Mouse (Mus musculus) heart, adult 9 months (tissue): ENCODE results near the gene Flvcr2.

Experiments used
- DNase-seq, 2 experiments: peaks; one replicate each; pipeline ENCODE4 v3.0.0; 2022; ENCODE audit warnings: low spot score in 2 of 2

Flvcr2 gene

GRCm38 (mm10) chr12:85729945-85730290, 16.4 kb upstream of the Flvcr2 start:
- DNase-seq, result no peak

- no peak for DNase-seq
These were observed 10.1 kb upstream of the Flvcr2 start for GRCm38 (mm10) chr12:85736203-85736602.

- DNase-seq, result no peak
These were observed 9.4 kb upstream of the Flvcr2 start for GRCm38 (mm10) chr12:85736960-85737359.

- no peak for DNase-seq
These were observed 419 bp downstream of the Flvcr2 start for GRCm38 (mm10) chr12:85746696-85747219.

GRCm38 (mm10) chr12:85747343-85747742, 1.0 kb downstream of the Flvcr2 start:
- no peak for DNase-seq

GRCm38 (mm10) chr12:85749861-85750260, 3.5 kb downstream of the Flvcr2 start:
- no peak for DNase-seq

- DNase-seq, result no peak
These were observed 5.8 kb downstream of the Flvcr2 start for GRCm38 (mm10) chr12:85752116-85752515.

- DNase-seq, result no peak
These were observed 6.9 kb downstream of the Flvcr2 start for GRCm38 (mm10) chr12:85753223-85753622.

GRCm38 (mm10) chr12:85754611-85755265, 8.4 kb downstream of the Flvcr2 start:
- DNase-seq, result no peak

GRCm38 (mm10) chr12:85756455-85756854, 10.1 kb downstream of the Flvcr2 start:
- no peak for DNase-seq

- DNase-seq, result peak; percentile 9 to 21
These were observed 10.7 kb downstream of the Flvcr2 start for GRCm38 (mm10) chr12:85757074-85757473.

GRCm38 (mm10) chr12:85758741-85759140, 12.4 kb downstream of the Flvcr2 start:
- no peak for DNase-seq

- peak in 1 of 2 experiments; percentile 28 for DNase-seq
These were observed 15.1 kb downstream of the Flvcr2 start for GRCm38 (mm10) chr12:85761471-85761870.

GRCm38 (mm10) chr12:85764686-85765085, 18.3 kb downstream of the Flvcr2 start:
- DNase-seq, result no peak

GRCm38 (mm10) chr12:85766287-85766686, 19.9 kb downstream of the Flvcr2 start:
- DNase-seq, result no peak

GRCm38 (mm10) chr12:85767750-85768149, 21.4 kb downstream of the Flvcr2 start:
- no peak for DNase-seq

GRCm38 (mm10) chr12:85771356-85771755, 25.0 kb downstream of the Flvcr2 start:
- DNase-seq, result peak in 1 of 2 experiments; percentile 30

GRCm38 (mm10) chr12:85778962-85779361, 32.6 kb downstream of the Flvcr2 start:
- no peak for DNase-seq

- no peak for DNase-seq
These were observed 33.4 kb downstream of the Flvcr2 start for GRCm38 (mm10) chr12:85779707-85780106.

- DNase-seq, result no peak
These were observed 35.3 kb downstream of the Flvcr2 start for GRCm38 (mm10) chr12:85781606-85782005.

- DNase-seq, result peak; percentile 31 to 57
These were observed 38.8 kb downstream of the Flvcr2 start for GRCm38 (mm10) chr12:85784916-85785815.

GRCm38 (mm10) chr12:85792158-85792557, 45.8 kb downstream of the Flvcr2 start:
- DNase-seq, result no peak
